Mouse (Mus musculus) embryonic facial prominence, embryonic 11.5 days (tissue): ENCODE results near the gene Spns2. TPM values are rescaled to one million over a fixed set of nuclear protein-coding genes. Genes with fewer than 3 reads are reported as not detected.
"Not testable (repeated sequence)": the region's sequence is repeated elsewhere in the genome, so short reads cannot be mapped to it uniquely, and the experiment has no call there.

Experiments used
- ATAC-seq: fragments of 200-750 bp; cut with Nextera tagmentation; replicated peaks from 2 replicates; pipeline ENCODE4 v1.8.0; 2017; ENCODE audit warnings: low read depth; ENCODE audit not compliant: insufficient number of reproducible peaks, low FRiP score, low TSS enrichment
- DNase-seq: peaks from one replicate; pipeline ENCODE4 v3.0.0-alpha.2; 2015; ENCODE audit warnings: low spot score
- H3K27ac ChIP-seq: fragments of 300-500 bp; sonication (generic); replicated peaks from 2 replicates; pipeline ENCODE4 v1.5.1; 2014; ENCODE audit warnings: mild to moderate bottlenecking, low read depth, low read length, control low read depth
- H3K27me3 ChIP-seq: fragments of 300-500 bp; sonication (generic); 2 replicates; pipeline ENCODE4 v1.6.1; 2014; ENCODE audit warnings: mild to moderate bottlenecking, low read length, moderate library complexity, mixed read lengths; ENCODE audit not compliant: control insufficient read depth, insufficient read depth
- H3K36me3 ChIP-seq: fragments of 300-500 bp; sonication (generic); replicated peaks from 2 replicates; pipeline ENCODE4 v1.6.1; 2014; ENCODE audit warnings: low read depth, mild to moderate bottlenecking, low read length, moderate library complexity, mixed read lengths; ENCODE audit not compliant: control insufficient read depth, insufficient read depth
- H3K4me1 ChIP-seq: fragments of 300-500 bp; sonication (generic); 2 replicates; pipeline ENCODE4 v1.6.1; 2014; ENCODE audit warnings: low read length, mixed read lengths; ENCODE audit not compliant: control insufficient read depth, insufficient read depth
- H3K4me2 ChIP-seq: fragments of 300-500 bp; sonication (generic); 2 replicates; pipeline ENCODE4 v1.6.1; 2014; ENCODE audit warnings: low read depth, mild to moderate bottlenecking, control low read depth, low read length, moderate library complexity
- H3K4me3 ChIP-seq: fragments of 300-500 bp; sonication (generic); 2 replicates; pipeline ENCODE4 v1.5.1; 2014; ENCODE audit warnings: low read depth, low read length, control low read depth
- H3K9ac ChIP-seq: fragments of 300-500 bp; sonication (generic); replicated peaks from 2 replicates; pipeline ENCODE4 v1.6.1; 2014; ENCODE audit warnings: mild to moderate bottlenecking, control low read depth, low read length
- H3K9me3 ChIP-seq: fragments of 300-500 bp; sonication (generic); replicated peaks from 2 replicates; pipeline ENCODE4 v1.6.1; 2016; ENCODE audit warnings: mild to moderate bottlenecking, low read length, inconsistent platforms, mixed read lengths; ENCODE audit not compliant: control insufficient read depth
- WGBS: fragments of 180-500 bp; shearing (Covaris S2); extraction: QIAGEN DNeasy Blood & Tissue Kit; methylation state at CpG from one replicate; pipeline ENCODE4 v1.1.7; 2014; 5-methylcytosine and 5-hydroxymethylcytosine counted together
- polyA plus RNA-seq: library from polyadenylated mRNA; unstranded; fragments of >200 nt; fragmentation: Nextera tagmentation; extraction: Ambion mirVana; gene quantifications from 2 replicates; pipeline ENCODE4 v1.2.1, GENCODE M21; 2014

Gene Spns2
- polyA plus RNA-seq, 1 experiment from 2014 or later = 3.0 TPM

DNA sequence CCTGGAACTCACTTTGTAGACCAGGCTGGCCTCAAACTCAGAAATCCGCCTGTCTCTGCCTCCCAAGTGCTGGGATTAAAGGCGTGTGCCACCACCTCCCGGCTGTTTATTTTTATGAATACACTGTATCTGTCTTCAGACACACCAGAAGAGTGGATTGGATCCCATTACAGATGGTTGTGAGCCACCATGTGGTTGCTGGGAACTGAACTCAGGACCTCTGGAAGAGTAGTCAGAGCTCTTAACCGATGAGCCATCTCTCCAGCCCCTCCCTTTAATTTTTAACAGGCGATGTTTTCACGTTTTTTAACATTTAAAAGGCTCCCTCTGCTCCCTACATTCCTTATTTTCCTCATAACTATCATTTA lies 49.1 kb downstream of the Spns2 start:
- Histone ChIP-seq H3K4me2 (peak overlapping the region; percentile 36), H3K27ac (peak overlapping the region; percentile 53; the same call in 1 of the 2 replicates), H3K9ac (peak overlapping the region; percentile 90), H3K36me3 (peaks cover 13% of the 10 kb centered on the region), H3K4me3 (peak overlapping the region; percentile 89)
- H3K27me3 ChIP-seq, H3K9me3 ChIP-seq, H3K4me1 ChIP-seq, ATAC-seq, DNase-seq: not testable (repeated sequence)
- WGBS = 50% methylated on average over 6 of the region's 6 CpGs

DNA sequence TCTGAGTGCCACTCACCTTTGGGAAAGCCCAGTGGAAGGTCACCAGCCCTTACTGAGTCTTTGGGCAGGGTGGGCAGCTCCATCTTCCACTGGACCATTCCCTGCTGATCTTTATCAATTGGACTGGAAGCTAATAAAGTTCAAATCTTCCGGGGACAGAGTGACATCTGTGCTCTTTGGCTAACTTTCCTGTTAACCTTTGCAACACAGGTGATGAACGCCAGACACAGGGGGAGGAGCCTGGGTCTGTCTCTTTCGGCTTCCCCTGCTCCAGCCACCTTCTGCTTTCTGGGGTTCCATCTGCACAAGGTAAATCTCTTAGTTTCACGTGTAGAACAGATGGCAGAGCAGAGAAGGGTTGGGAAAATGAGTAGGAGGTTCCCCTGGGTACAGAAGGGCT lies 51.3 kb downstream of the Spns2 start:
- no peak for ATAC-seq
- 72% methylated on average over 4 of the region's 4 CpGs for WGBS
- DNase-seq = no peak

DNA sequence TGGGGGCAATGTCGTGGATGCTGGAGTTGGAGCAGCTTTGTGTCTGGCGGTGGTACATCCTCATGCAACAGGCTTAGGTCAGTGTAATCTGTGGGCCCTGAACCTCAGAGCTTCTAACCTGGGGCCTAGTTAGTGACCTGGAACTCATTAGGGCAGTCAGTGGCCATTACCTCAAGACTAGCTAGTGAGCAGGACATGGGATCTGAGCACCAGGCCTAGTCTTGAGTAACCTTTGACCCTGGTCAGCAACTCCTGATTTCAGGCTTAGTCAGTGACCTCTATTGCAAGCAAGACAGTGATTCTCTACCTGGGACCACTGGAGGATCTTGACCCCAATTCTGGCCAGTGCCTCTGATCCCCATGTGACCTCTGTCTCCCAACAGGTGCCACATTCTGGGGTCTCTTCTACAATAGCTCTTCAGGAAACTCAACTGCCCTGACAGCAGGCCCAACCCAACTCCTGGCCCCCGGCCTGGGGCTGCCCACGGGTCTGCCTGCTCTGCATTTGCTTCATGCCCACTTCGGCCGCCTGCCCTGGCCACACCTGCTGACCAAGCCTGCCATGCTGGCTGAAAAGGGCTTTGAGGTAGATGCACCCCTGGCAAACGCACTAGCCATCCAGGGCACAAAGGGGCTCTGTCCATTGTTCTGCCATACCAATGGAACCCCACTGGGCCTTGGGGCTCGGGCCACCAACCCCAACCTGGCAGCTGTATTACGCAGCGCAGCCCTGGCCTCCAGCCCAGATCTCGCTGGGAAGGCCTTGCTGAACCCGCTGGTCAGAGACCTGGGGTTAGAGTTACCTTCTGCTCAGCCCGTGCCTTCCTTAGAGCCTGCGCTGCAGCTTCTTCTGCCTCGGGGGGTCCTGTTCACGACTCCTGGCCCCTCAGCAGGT lies 52.7 kb downstream of the Spns2 start:
- Histone ChIP-seq H3K9ac (no peak overlapping the region), H3K27me3 (no peaks in the 10 kb centered on the region), H3K4me3 (no peak overlapping the region), H3K27ac (no peak overlapping the region), H3K4me1 (no peaks in the 10 kb centered on the region; the same call in 1 of the 2 replicates), H3K36me3 (no peaks in the 10 kb centered on the region), H3K4me2 (no peak overlapping the region), H3K9me3 (no peaks in the 10 kb centered on the region)
- DNase-seq = no peak
- ATAC-seq = no peak
- 83% methylated on average over 16 of the region's 16 CpGs for WGBS

More for the DNA sequence above, 51.3 kb downstream of the Spns2 start:
- no peaks in the 10 kb centered on the region for H3K27me3 ChIP-seq
- no peak overlapping the region for H3K27ac ChIP-seq
- no peaks in the 10 kb centered on the region; the same call in 1 of the 2 replicates for H3K4me1 ChIP-seq
- H3K9ac ChIP-seq = no peak overlapping the region
- H3K4me2 ChIP-seq = no peak overlapping the region
- H3K36me3 ChIP-seq = no peaks in the 10 kb centered on the region
- H3K4me3 ChIP-seq = no peak overlapping the region
- no peaks in the 10 kb centered on the region for H3K9me3 ChIP-seq

DNA sequence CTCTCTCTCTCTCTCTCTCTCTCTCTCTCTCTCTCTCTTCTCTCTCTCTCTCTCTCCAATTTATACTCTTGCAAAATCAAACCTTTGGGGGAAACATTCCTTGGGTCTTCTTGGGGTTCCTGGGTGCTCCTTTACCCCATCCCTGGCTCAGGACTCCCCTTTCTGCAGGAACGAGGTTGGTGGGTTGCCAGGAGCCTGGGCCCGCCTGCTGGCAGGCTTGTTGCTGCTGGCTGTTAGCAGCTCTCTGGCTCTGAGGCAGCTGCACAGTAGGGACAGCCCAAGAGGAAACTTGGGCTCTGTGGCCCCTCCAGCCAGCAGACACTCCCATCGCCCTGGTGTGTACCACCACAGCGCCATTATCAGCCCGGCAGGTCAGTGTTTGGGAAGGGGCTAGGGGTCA lies 53.4 kb downstream of the Spns2 start:
- no peak for ATAC-seq
- WGBS = 76% methylated on average over 5 of the region's 5 CpGs
- no peak overlapping the region for H3K27ac ChIP-seq

DNA sequence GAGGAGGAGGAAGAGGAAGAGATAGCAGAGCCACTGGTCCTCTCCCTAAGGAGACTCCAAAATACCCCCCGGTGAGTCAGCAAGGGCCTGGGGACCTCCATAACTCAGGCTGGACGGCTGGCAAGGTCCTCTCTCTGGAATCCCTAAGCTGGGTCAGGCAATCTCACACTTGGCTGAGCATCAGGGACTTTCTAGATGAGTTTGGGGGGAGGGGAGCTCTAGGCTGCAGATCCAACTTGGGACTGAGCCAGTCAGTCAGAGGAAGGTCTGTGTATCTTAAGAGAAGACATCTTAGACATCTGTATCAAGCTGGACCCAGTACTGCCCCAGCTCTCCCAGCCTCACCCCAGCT lies 54.0 kb downstream of the Spns2 start:
- H3K4me3 ChIP-seq = no peak overlapping the region
- ATAC-seq (no peak), DNase-seq (no peak)
- WGBS = 62% methylated on average over 2 of the region's 2 CpGs
- no peak overlapping the region for H3K9ac ChIP-seq
- H3K36me3 ChIP-seq = no peaks in the 10 kb centered on the region
- H3K4me2 ChIP-seq = no peak overlapping the region
- no peaks in the 10 kb centered on the region for H3K4me1 ChIP-seq
- no peak overlapping the region for H3K27ac ChIP-seq
- H3K9me3 ChIP-seq = no peaks in the 10 kb centered on the region
- H3K27me3 ChIP-seq = no peaks in the 10 kb centered on the region

More for the DNA sequence above, 53.4 kb downstream of the Spns2 start:
- Histone ChIP-seq H3K4me2 (no peak overlapping the region), H3K9ac (no peak overlapping the region), H3K36me3 (no peaks in the 10 kb centered on the region), H3K27me3 (no peaks in the 10 kb centered on the region), H3K4me3 (no peak overlapping the region), H3K9me3 (no peaks in the 10 kb centered on the region), H3K4me1 (no peaks in the 10 kb centered on the region)
- no peak for DNase-seq

DNA sequence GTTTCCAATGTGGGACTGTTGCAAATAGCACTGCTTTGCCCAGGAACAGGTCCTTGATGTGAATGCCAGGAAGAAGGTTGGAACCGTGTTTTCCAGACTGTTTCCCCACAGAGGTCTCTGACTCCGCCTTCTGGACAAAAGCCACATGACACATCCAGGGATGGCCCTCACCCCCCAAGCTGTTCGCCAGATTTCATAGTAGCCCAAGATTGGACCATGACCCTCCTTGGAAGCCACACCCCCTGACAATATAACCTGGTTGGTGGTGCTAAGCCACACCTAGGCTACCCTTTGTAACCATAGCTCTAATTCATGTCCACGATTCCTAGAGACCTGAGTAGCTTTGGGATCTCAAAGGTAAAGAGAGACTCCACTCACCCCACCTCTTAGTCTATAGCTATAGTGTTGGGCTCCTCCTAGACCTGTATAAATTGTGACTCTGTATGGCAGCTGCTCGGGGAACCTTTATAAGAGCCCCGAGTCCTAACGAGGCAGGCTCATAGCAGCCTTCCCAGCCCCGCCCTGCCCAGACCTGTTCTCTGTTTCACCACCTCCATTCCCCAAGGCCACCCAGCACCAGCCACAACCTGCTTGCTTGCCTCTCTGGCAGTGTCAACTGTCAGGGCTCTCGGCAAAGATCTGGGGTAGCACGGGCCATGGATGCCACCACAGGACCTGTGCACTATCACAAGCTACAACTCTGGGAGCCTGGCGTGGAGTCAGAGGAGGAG lies 54.6 kb downstream of the Spns2 start, which contains the start of gene Ggt6:
Ggt6 (plus strand) TSS at position 564 of the 731 bp plus-strand sequence.
- Histone ChIP-seq H3K9ac (no peak within 1 kb of the TSS), H3K4me1 (no peaks in the 10 kb centered on the region), H3K9me3 (no peaks in the 10 kb centered on the region), H3K4me3 (no peak within 1 kb of the TSS), H3K4me2 (no peak within 1 kb of the TSS), H3K27ac (no peak within 1 kb of the TSS), H3K36me3 (no peaks in the 10 kb centered on the region), H3K27me3 (no peaks in the 10 kb centered on the region)
- 68% methylated on average over 11 of the region's 11 CpGs for WGBS
- ATAC-seq = no peak
- DNase-seq = no peak

DNA sequence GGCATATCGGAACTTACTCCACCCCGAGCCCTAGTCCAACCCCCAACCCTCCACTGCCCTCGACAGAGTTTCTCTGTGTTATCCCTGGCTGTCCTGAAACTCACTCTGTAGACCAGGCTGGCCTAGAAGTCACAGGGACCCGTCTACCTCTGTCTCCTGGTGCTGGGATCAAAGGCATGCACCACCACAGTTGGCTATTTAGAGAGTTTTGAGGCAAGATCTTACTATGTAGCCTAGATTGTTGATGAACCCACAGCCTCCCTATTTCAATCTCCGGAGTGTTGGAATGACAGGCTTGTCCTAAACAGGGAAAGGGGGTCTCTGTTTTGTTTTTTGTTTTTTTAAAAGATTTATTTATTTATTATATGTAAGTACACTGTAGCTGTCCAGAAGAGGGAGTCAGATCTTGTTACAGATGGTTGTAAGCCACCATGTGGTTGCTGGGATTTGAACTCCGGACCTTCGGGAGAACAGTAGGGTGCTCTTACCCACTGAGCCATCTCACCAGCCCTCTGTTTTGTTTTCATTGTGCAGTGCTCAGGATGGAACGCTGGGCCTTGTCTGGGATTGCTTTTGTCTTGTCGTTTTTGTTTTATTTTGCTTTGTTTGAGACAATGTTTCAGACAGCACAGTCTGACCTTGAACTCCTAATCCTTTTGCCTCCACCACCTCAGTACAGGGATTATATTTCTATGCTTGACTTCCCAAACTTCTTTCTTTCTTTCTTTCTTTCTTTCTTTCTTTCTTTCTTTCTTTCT lies 59.2 kb downstream of the Spns2 start:
- not testable (repeated sequence) for H3K36me3 ChIP-seq, H3K9ac ChIP-seq, H3K27me3 ChIP-seq, H3K27ac ChIP-seq, H3K4me1 ChIP-seq, DNase-seq, H3K9me3 ChIP-seq, ATAC-seq, H3K4me2 ChIP-seq, H3K4me3 ChIP-seq
- 66% methylated on average over 9 of the region's 9 CpGs for WGBS
